Mouse (Mus musculus): ENCODE measurements around the gene Nfib.

DNA sequence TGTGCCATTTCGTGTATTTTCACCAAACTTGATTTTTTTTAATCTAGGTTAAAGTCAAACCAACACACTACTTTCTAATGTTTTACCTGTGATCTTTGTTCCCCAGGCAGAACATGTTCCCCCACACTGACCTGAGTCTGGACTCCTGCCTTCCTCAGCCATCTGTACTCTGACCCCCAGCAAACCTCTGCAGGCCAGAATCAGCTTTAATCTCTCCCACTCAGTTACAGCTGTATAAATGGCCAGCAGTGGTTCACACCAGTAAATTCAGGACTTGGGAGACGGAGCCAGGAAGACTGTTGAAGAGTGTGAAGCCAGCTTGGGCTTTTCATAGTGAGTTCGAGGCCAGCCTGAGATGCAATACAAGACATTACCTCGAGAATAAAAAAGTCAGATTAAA lies 312.5 kb downstream of the Nfib start:
- no peak for TF ChIP-seq POLR2A (IDR thresholded peaks at IDR 0.05; ENCODE audit: borderline replicate concordance, control insufficient read depth, low read depth, low read length)
- no peak for TF ChIP-seq CTCF (IDR thresholded peaks at IDR 0.05; ENCODE audit: control insufficient read depth, insufficient read depth, low read length)

All from bone marrow, adult 2 months (tissue).